Mouse (Mus musculus): ENCODE measurements around the gene Pigq.

GRCm38 (mm10) chr17:25962413-25962905 lies 17.7 kb upstream of the Pigq start:
- TF ChIP-seq POLR2A (IDR thresholded peaks at IDR 0.05; ENCODE audit: low read depth, low read length) (no peak), CTCF (conservative IDR thresholded peaks at IDR 0.05; ENCODE audit: insufficient read depth, insufficient read length, low read depth, low read length) (no peak)

All from kidney, adult 2 months (tissue).